Mouse (Mus musculus): ENCODE results near the gene Gjc2.

- no peak for TF ChIP-seq CTCF (IDR thresholded peaks at IDR 0.05; ENCODE audit: low read depth, low read length)
- TF ChIP-seq GATA1 (IDR thresholded peaks at IDR 0.05; ENCODE audit: borderline replicate concordance, low read length) = no peak
- no peak for TF ChIP-seq TAL1 (conservative IDR thresholded peaks at IDR 0.05; ENCODE audit: low read depth, low read length)
Measured at GRCm38 (mm10) chr11:59201216-59202002, 18.4 kb upstream of the Gjc2 start.

All from G1E (cell line).